Mouse (Mus musculus) cerebellum, postnatal 25 days (tissue): ENCODE results near the gene Edem2.

Source experiments
- DNase-seq, 2 experiments: peaks; one replicate each; pipeline ENCODE4 v3.0.0; 2021; ENCODE audit warnings: mixed read lengths in 2 of 2

The Edem2 gene

DNA sequence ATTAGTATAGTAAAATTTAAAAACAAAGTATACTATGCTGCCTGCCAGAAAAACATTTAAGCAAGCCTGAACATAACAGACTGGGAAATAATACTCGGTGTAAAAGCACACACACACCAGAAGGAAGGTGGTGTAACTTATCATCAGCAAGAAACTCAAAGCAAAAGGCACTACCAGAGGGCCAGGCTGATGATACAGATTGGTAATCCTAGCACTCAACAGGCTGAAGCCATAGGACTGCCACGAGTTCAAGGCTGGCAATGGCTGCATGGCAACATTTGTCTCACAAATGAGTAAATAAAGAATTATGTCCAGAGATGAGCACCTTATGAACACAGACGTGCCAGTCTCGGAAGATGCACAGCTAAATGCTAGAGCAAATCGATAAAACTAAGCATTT is 45.5 kb downstream of the Edem2 start:
- no peak for DNase-seq

DNA sequence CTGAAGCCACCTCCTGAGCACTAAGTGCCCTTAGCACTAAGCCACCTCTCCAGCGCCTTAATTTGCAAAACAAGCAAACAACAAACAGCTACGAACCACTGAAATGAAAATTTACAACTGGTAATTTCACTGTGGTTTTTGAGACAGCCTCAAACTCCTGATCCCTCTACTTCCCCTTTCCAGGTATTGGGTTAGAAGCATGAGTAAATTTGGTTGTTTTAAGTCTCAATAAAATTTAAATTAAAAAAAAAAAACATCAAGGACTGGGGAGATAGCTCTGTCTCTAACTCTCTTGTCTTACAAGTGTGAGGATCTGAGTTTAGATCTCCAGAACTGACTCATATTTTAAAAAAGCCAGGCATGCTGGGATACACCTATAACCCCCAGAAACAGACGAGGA is 46.1 kb downstream of the Edem2 start:
- DNase-seq, result no peak

DNA sequence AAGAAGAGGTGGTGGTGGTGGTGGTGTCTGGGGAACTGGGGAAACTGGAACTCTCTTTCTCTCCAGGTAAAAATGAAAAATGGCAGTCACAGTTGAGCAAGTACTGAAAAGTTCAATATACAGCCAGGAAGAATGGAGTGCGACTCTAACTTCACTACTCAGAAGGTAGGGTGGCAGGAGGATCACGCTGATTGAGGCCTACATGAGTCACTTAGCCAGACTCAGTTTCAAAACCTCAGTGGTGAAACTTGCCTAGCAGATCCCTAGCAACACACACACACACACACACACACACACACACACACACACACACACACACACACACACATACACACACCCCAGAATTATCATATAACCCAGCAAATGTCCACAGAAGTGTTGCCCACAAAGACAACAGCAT is 47.4 kb downstream of the Edem2 start:
- no peak for DNase-seq

DNA sequence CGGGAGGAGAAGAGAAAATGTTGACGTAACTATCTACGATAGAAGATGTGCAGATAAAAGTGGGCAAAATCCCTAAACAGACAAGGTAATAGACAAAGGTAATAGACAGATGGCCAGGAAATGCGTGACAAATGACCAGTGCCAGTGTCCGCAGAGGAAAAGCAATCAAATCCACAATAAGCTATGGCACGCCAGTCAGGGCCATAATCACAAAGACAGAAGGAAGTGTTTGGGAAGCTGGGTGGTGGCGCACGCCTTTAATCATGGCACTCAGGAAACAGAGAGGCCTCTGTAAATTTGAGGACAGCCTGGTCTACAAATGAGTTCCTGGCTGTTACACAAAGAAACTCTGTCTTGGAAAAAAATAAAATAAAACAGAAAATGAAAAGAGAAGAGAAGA is 48.1 kb downstream of the Edem2 start:
- DNase-seq, result peak in 1 of 2 experiments; percentile 28

DNA sequence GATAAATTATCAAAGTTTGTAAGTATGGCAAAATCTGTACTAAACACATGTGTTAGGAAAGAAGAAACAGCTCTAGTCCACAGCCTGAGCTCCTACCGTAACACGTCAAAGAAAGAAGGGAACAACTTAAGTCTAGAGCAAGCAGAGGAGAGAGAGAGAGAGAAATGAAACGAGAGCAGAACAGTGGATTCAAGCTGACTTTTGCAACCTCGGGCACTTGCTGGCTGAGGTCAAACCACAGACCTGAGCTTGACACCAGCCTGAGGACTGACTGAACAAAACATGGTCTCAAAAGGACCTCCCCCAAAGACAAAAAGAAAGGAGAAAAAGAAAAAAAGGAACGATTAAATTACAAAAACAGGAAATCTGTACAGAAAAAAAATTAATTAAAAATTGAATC is 48.7 kb downstream of the Edem2 start:
- DNase-seq, result no peak

DNA sequence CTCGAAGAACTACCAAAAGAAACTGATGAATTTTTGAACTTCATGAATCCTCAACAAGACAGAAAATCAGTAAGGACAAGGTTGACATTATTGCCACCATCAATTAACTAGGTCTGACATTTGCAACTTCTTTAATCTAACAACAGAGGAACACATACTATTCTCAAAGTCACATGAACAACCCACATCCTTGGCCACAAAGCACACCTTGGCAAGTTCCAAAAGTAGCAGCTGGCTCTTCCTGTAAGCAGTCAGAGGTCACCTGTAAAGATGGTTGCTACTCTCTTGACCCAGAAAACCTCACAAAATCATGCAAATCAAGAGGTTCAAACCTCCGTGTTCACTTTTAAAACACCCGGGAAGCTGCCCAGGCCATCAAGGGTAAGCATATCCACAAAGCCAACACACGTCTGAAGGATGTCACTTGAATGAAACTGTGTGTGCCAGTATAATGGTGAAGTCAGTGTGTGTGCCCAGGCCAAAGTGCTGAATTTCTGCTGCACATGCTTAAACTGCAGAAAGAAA is 49.6 kb downstream of the Edem2 start:
- DNase-seq, result no peak

DNA sequence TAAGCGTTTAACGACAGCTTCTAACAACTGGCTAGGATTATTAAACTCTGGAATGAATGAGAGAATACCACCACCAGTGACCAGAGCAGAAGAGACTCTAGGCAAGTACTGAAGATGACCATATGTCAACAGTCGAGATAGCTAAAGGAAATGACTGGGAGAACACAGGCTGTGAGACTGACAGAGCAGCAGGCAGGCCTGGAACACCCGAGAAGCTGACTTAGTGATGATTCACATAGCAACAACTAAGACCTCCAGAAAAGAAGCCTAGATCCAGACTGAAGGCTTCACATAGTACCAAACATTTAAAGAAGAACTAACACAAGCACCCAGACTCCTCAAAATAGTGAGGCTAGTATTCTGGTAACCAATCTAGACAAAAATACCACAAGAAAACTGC is 54.2 kb downstream of the Edem2 start:
- peak in 1 of 2 experiments; percentile 49 for DNase-seq

DNA sequence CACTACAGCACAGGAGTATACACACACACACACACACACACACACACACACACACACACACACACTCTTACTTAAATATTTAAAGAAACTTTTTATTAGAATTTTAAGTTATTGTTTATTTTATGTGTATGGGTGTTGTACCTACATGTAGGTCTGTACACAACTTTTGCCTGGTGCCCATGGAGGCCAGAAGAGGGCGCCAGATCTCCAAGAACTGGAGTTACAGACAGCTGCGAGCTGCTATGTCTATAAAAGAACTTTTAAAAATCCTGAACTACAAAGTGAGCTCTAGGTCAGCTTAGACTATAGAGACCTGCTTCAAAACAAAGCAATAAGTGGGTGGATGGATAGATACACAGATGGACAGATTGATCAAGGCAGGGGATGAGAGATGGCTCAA is 55.7 kb downstream of the Edem2 start:
- peak; percentile 68 to 80 for DNase-seq

DNA sequence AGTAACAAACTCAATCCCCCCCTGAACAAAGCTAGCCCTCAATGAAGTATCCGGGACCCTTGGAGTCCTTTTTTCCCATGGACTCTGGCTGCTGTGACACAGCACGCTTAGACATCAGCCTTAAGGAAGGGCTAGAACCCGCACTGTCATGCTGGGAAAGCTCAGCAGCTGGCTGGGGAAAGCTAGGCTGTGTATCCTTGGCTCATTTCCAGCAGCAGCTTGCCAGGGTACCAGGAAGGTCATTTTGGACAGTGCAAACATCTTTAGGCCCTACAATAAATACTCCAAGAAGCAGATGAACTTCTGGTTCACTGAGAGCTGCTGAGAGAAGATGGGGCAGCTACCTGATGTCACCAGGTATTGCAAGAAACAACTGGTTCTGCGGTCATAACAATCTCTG is 58.0 kb downstream of the Edem2 start:
- DNase-seq, result peak in 1 of 2 experiments; percentile 38

DNA sequence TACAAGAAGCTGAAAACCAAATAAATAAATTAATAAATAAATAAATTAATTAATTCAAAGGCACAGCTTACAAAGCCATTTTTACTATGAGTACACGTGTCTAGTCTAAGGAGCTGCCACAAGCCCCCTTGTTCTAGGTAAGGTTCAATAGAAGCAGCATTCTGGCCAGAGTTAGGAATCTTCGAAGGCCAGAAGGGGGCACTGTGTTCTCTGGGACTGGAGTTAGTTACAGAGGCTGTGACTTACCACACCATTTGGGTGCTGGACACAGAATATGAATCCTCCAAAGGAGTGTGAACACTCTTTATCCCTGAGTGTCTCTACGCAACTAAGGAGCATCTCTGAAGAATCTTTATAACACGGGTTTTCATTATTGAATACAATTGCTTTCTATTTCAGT is 60.8 kb downstream of the Edem2 start:
- peak in 1 of 2 experiments; percentile 61 for DNase-seq

DNA sequence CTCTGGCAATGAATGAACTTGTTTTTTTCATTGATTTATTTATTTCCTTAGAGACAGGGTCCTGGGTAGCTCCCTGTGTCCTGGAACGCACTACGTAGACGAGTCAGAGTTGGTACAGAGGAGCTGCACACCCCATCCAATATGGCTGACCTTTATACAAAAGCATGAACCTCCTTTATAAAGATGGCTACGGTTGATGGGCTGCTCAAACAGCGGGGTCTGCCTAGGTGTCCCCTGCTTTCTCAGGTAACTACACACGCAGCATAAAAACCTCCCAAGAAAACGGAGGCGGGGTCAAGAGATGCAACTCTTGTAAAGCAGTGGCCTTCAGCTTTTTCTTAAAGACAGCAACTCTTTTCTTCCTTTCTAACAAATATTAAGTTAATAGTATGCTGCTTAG is 61.4 kb downstream of the Edem2 start:
- no peak for DNase-seq

DNA sequence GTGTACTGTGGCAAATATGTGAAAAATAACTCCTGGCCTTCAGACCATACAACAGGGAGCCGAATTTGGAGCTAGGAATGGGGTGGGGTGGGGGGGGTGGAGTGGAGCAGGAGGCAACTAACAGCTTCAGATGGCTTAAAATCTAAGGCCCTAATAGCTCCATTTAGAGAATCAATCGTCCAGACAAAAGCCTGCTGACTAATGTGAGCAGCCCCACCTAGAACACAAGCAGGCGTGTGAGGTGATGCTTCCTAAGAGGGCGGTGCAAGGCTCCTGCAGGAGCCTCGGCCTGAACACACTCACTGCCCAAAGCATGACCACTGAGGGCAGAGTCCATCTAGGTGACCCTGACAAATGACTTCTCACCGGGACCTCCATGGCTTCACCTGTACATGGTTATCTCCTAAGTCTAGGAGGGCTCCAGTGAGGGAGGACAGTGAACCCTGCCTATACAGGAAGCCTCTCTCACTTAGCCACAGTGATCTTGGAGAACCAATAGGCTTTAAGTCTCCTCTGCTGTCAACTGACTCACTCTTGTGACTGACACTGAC is 65.3 kb downstream of the Edem2 start:
- DNase-seq, result no peak

DNA sequence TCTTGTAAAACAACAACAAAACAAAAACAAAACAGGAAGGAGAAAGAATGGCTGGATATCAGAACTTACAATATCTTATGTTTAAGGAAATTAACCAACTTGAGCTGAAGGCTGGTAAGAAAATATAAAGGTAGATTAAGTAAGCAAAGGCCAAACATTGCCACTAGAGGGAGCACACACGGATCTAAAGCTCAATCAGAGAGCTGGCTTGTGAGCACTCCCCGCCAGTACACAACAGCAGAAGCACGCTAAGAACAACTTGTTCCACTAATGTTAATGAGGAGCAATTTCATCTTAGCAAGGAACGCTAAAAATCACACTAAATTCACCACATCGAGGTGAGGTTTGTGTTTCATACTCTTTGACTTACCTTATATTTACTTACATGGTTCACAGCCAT is 66.2 kb downstream of the Edem2 start:
- DNase-seq, result peak; percentile 53 to 78

DNA sequence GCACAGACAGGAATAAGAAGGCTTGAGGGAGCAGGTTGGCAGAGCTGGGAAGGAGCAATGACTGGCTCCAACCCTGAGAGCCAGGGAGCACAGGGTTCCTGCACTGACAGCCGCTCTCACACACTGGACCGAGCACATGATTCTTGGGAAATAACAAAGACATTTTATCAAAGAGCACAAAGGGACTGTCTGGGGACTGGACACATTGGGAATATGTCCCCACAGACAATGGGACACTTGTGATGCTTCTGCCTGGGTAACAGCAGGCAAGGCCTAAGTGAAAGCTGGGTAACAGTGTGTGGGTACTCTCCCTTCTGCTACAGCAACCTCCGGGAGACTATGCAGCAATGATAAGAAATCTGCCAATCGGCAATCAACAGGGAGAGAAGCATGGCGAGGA is 66.9 kb downstream of the Edem2 start:
- DNase-seq, result no peak

DNA sequence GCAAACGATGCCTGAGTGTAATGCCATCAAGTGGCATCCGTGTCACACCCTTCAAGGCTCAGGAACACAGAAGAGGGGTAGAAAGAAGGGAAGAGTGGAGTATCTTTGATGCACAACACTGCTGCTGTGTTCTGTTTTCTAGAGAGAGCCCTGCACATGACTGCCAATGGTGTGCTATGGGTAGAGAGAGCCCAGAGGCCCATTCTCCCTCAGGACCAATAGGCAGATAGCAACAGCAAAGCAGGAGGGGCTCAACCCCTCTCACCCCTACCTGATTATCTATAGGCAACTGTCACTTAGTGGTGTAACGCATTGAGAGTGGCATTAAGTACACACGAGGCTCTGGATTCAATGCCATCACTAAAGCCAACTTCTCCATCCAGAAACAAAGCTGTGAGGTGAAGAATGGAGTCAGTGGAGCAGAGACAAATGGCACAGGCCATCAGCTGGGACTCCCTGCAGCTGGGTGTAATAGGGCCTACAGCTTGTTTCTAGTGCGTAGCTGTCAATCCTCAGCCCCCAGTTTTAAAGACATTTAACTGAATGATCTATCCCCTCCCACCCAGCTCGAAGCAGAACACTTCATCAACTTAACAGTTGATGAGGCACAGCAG is 73.4 kb downstream of the Edem2 start:
- DNase-seq, result no peak

DNA sequence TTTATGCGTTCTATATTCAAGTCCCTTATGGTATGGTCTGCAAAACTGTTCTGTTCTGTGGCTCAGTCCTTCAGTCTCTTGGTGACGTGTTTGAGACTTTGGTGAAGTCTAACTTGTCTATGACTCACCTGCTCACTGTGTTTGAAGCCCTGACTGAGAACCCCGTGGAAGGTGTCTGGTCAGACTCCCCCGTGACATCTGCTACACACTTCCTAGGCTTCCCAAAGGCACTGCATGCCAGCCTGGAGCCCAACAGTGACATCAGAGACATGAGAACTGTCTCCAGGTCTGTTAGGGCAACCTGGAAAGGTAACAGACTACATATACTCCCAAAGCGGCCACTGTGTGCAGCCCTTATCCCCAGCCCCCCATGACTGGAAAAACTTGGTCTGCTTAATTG is 76.7 kb downstream of the Edem2 start:
- DNase-seq, result no peak
